Mouse (Mus musculus) brain, embryonic 14.5 days (tissue): Measurements from ENCODE around the gene Olfr403.

Experiments used
- CTCF ChIP-seq: fragments of 200-500 bp; IDR thresholded peaks from 2 replicates; pipeline ENCODE4 v1.5.1; 2012; ENCODE audit warnings: inconsistent platforms, mild to moderate bottlenecking, moderate library complexity, borderline replicate concordance; ENCODE audit not compliant: insufficient read depth, insufficient read length; ENCODE audit errors: extremely low read depth
- POLR2A ChIP-seq: fragments of 200-500 bp; IDR thresholded peaks from 2 replicates; pipeline ENCODE4 v1.6.1; 2012; ENCODE audit warnings: mild to moderate bottlenecking, inconsistent platforms, borderline replicate concordance; ENCODE audit not compliant: poor library complexity, insufficient read depth, insufficient read length, severe bottlenecking; ENCODE audit errors: extremely low read depth

GRCm38 (mm10) chr11:74145866-74146265 lies 40.2 kb upstream of the Olfr403 start:
- TF ChIP-seq CTCF (no peak), POLR2A (no peak)
